Mouse (Mus musculus): ENCODE measurements around the gene Ppp1r14a. TPM values are rescaled to one million over a fixed set of nuclear protein-coding genes. Genes with fewer than 3 reads are reported as not detected.

The Ppp1r14a gene
- polyA plus RNA-seq, 1 experiment, result 3.2 TPM

- H3K4me3 ChIP-seq (replicated peaks; ENCODE audit: control insufficient read depth, low read depth, low read length), result no peak overlapping the region
- no peak for TF ChIP-seq CTCF (IDR thresholded peaks at IDR 0.05; ENCODE audit: control insufficient read depth, insufficient read depth, low read length)
- no peak for TF ChIP-seq POLR2A (IDR thresholded peaks at IDR 0.05; ENCODE audit: borderline replicate concordance, control insufficient read depth, low read depth, low read length)
- WGBS, result 7% methylated on average over 18 of the region's 18 CpGs
- H3K4me1 ChIP-seq (ENCODE audit: control insufficient read depth, insufficient read depth, low read length), result no peaks in the 10 kb centered on the region
- H3K27ac ChIP-seq (ENCODE audit: control insufficient read depth, insufficient read depth, low read depth, low read length, poor library complexity), result no peak overlapping the region
Observed at GRCm38 (mm10) chr7:29318115-29318911, 29.2 kb downstream of the Ppp1r14a start.

DNA sequence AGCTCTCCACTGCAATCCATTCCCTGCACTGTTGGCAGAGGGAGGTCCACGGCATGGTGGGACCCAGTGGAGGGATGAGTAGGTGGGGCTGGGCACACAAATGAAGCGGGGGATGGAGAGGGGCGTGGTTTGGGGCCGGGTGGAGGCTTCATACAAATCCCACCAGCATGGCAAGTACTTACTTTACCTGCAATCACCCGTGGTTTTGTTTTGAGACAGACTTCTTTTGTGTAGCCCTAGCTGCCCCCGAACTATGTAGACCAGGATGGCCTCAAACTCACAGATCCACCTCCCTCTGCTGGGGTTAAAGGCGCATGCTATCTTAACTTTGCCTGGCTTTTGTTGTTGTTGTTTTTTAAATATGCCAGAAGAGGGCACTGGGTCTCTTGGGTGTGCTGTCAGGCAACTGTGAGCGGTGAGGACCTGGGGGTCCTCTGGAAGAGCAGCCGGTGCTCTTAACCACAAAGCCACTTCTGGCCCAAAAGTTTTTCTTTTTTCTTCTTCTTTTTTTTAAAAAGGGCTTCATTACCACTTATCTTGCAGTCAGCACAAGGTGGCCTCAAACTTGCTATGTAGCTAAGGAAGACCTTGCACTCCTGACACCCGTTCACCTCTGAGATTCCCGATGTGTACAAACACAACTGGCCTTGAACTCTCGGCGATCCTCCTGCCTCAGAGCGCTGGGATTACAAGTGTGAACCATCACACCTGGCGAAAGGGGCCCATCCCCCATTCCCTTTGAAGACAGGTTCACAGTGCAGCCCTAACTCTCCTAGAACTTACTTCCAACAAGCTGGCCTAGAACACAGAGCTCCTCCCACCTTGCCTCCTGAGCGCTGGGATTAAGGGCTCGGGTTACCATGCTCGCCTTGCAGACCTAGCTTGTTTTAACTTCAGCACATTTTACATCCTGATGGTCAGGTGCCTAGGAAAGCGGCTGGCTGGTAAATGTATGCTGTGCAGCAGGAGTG, 30.5 kb downstream of the Ppp1r14a start:
- TF ChIP-seq POLR2A (IDR thresholded peaks at IDR 0.05; ENCODE audit: borderline replicate concordance, control insufficient read depth, low read depth, low read length), result no peak
- TF ChIP-seq CTCF (IDR thresholded peaks at IDR 0.05; ENCODE audit: control insufficient read depth, insufficient read depth, low read length), result 0 out of 2 replicates have a peak, but pooled peaks have one; percentile 3
- no peak overlapping the region for H3K4me3 ChIP-seq (replicated peaks; ENCODE audit: control insufficient read depth, low read depth, low read length)
- no peak overlapping the region for H3K27ac ChIP-seq (ENCODE audit: control insufficient read depth, insufficient read depth, low read depth, low read length, poor library complexity)
- WGBS, result 30% methylated on average over 19 of the region's 19 CpGs
- no peaks in the 10 kb centered on the region for H3K4me1 ChIP-seq (ENCODE audit: control insufficient read depth, insufficient read depth, low read length)

- no peak for TF ChIP-seq POLR2A (IDR thresholded peaks at IDR 0.05; ENCODE audit: borderline replicate concordance, control insufficient read depth, low read depth, low read length)
- TF ChIP-seq CTCF (IDR thresholded peaks at IDR 0.05; ENCODE audit: control insufficient read depth, insufficient read depth, low read length), result no peak
- H3K27ac ChIP-seq (ENCODE audit: control insufficient read depth, insufficient read depth, low read depth, low read length, poor library complexity), result no peak overlapping the region
- H3K4me3 ChIP-seq (replicated peaks; ENCODE audit: control insufficient read depth, low read depth, low read length), result no peak overlapping the region
- WGBS, result 88% methylated on average over 6 of the region's 6 CpGs
- H3K4me1 ChIP-seq (ENCODE audit: control insufficient read depth, insufficient read depth, low read length), result no peaks in the 10 kb centered on the region
Observed at GRCm38 (mm10) chr7:29327087-29327486, 38.0 kb downstream of the Ppp1r14a start.

DNA sequence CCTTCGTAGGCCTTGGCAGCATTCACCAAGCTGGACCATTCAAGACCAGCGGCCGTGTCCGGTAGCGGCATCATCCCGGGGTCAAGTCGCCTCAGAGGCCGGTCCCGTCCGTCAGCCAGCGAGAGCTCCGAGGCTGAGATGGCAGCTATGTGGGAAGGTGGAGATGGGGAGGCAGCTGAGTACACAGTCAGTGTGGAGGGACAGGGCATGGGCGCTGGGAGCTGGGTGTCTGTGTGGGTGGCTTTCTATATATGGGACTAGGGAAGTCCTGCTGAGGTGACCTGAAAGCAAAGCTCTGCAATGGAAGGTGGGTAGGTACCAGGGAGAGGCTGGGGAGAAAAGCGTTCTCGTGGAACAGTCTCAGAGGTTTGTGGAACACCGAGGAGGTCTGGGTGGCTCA, 39.9 kb downstream of the Ppp1r14a start:
- H3K4me3 ChIP-seq (replicated peaks; ENCODE audit: control insufficient read depth, low read depth, low read length), result no peak overlapping the region
- TF ChIP-seq CTCF (IDR thresholded peaks at IDR 0.05; ENCODE audit: control insufficient read depth, insufficient read depth, low read length) (no peak), POLR2A (IDR thresholded peaks at IDR 0.05; ENCODE audit: borderline replicate concordance, control insufficient read depth, low read depth, low read length) (no peak; the same call in 1 of the 2 replicates)
- H3K27ac ChIP-seq (ENCODE audit: control insufficient read depth, insufficient read depth, low read depth, low read length, poor library complexity), result no peak overlapping the region
- 92% methylated on average over 16 of the region's 16 CpGs for WGBS
- H3K4me1 ChIP-seq (ENCODE audit: control insufficient read depth, insufficient read depth, low read length), result no peaks in the 10 kb centered on the region

DNA sequence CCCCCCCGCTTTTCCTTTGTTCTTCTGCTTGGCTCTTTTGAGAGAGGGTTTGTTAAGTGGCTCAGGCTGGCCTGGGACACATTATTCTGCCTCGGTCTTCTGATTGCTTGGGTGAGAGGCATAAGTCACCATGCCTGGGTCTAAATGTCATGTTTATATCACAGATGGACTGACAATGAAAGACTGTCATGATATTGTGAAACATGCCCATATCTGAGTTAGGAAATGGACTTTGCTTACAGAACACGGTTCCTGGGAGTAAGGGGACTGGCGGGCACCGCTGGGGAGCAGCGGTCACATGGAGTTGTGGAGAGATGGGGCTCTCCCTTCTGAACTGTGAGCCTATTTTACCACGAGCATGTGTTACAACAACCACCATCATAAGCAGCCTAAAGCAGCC, 45.0 kb downstream of the Ppp1r14a start:
- H3K4me3 ChIP-seq (replicated peaks; ENCODE audit: control insufficient read depth, low read depth, low read length), result no peak overlapping the region
- no peak for TF ChIP-seq POLR2A (IDR thresholded peaks at IDR 0.05; ENCODE audit: borderline replicate concordance, control insufficient read depth, low read depth, low read length)
- no peak for TF ChIP-seq CTCF (IDR thresholded peaks at IDR 0.05; ENCODE audit: control insufficient read depth, insufficient read depth, low read length)
- 81% methylated on average over 7 of the region's 7 CpGs for WGBS
- H3K4me1 ChIP-seq (ENCODE audit: control insufficient read depth, insufficient read depth, low read length), result peaks cover 3% of the 10 kb centered on the region
- H3K27ac ChIP-seq (ENCODE audit: control insufficient read depth, insufficient read depth, low read depth, low read length, poor library complexity), result no peak overlapping the region

- no peak overlapping the region for H3K4me3 ChIP-seq (replicated peaks; ENCODE audit: control insufficient read depth, low read depth, low read length)
- H3K4me1 ChIP-seq (ENCODE audit: control insufficient read depth, insufficient read depth, low read length), result peaks cover 3% of the 10 kb centered on the region
- TF ChIP-seq CTCF (IDR thresholded peaks at IDR 0.05; ENCODE audit: control insufficient read depth, insufficient read depth, low read length) (no peak; the same call in 1 of the 2 replicates), POLR2A (IDR thresholded peaks at IDR 0.05; ENCODE audit: borderline replicate concordance, control insufficient read depth, low read depth, low read length) (no peak)
- H3K27ac ChIP-seq (ENCODE audit: control insufficient read depth, insufficient read depth, low read depth, low read length, poor library complexity), result no peak overlapping the region
Observed at GRCm38 (mm10) chr7:29335276-29335675, 46.2 kb downstream of the Ppp1r14a start.

GRCm38 (mm10) chr7:29335841-29336671, 46.9 kb downstream of the Ppp1r14a start:
- TF ChIP-seq POLR2A (IDR thresholded peaks at IDR 0.05; ENCODE audit: borderline replicate concordance, control insufficient read depth, low read depth, low read length), result no peak
- Histone ChIP-seq H3K4me1 (ENCODE audit: control insufficient read depth, insufficient read depth, low read length) (peaks cover 3% of the 10 kb centered on the region), H3K4me3 (replicated peaks; ENCODE audit: control insufficient read depth, low read depth, low read length) (no peak overlapping the region), H3K27ac (ENCODE audit: control insufficient read depth, insufficient read depth, low read depth, low read length, poor library complexity) (no peak overlapping the region)
- WGBS, result 80% methylated on average over 6 of the region's 6 CpGs

Data from bone marrow, adult 2 months (tissue).